Mouse (Mus musculus) E14TG2a.4 (cell line): ENCODE data around the gene Kif21b.

Experiments used
- CTCF ChIP-seq: conservative IDR thresholded peaks from 2 replicates; pipeline ENCODE4 v1.5.1; 2014; ENCODE audit warnings: low read length
- NANOG ChIP-seq: IDR thresholded peaks from 2 replicates; pipeline ENCODE4 v1.6.1; 2014; ENCODE audit warnings: borderline replicate concordance, low read length, mixed read lengths

DNA sequence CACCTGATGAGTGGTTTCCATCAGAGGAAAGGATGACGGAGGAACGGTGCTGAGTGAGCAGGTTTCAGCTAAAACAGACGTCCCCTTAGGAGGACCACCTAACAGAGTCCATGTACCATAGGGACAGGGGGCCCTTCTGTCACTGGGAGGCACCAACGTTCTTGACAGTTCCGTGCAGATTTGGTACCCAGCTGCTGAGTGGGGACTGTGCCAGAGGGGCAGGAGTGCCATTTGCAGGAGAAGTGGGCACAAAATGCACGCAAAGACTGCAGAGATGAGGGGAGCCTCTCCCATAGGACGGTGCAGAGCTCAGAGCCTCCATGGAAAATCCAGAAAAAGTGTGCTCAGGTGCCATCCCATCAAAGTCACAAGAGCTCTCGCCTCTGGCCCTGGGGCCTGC is 9.2 kb upstream of the Kif21b start:
- TF ChIP-seq CTCF: no peak
- TF ChIP-seq NANOG: no peak
